Mouse (Mus musculus): ENCODE results near the gene Pcnp.

DNA sequence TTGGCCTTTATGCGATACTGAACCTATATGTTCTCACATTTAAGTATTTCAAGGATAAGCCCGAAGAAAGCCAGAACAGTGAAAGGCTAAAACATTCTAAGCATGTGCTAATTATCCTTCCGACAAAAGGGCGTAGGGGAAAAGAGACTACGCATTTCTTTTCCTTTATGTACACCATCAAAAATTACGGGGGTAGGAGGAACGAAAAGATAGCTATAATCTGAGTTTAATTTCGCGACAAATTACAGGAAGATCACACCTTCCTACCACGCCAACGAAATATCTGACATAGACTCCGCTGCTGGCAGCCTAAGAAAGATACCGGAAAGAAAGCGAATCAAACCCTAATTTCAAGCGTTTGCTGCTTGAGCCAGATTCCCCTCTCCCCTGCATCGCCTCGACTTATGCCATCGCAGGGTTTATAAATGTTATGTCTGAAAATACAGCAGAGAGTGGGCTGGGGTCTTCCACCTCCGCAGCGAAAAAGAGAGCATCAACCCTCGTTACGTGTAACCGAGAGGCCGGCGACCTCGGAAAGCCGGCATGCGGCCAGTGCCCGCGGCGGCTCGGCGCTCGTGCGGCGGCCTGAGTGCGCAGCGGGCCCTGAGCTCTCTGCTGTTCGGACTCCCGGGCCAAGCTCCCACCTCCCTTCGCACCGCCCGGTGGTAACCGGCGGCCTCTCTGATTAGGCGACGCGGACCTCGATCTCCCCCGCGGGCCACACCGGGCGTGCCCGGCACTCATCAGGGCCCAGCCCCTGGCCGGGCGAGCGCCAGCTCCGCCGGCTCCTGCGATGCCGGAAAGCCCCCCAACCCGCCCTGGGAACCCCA lies 602 bp downstream of the Pcnp start:
- TF ChIP-seq CTCF (IDR thresholded peaks at IDR 0.05; ENCODE audit: low read depth) (no peak), EP300 (IDR thresholded peaks at IDR 0.05; ENCODE audit: low read depth) (no peak)

Measured in heart, postnatal 0 days (tissue).